Mouse (Mus musculus) heart, postnatal 0 days (tissue): ENCODE measurements around the gene Iqcf6.
A peak's percentile ranks its signal among the peaks of the same experiment; 100 is the strongest.

Source experiments
- CTCF ChIP-seq: IDR thresholded peaks from 2 replicates; pipeline ENCODE4 v1.5.1; 2016; ENCODE audit warnings: antibody characterized with exemption, control low read depth, low read depth
- EP300 ChIP-seq: IDR thresholded peaks from 2 replicates; pipeline ENCODE4 v1.6.1; 2016; ENCODE audit warnings: antibody characterized with exemption, low read depth

DNA sequence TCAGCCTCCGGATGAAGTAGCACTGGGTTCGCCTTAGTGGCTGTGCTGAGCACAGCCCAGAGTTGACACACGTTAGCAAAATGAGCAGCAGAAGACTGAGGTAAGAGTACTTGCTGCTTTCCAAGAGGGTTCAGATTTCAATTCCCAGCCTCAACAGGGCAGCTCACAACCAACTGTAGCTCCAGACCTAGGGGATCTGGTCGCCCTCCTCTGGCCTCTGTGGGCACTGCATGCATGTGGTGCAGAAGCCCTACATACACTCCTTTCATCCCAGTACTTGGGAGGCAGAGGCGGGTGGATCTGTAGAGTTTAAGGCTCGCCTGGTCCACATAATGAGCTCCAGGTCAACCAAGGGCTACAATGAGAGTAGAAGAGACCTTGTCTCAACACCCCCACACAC is 17.4 kb downstream of the Iqcf6 start:
- TF ChIP-seq CTCF (peak; percentile 3; the same call in 1 of the 2 replicates), EP300 (no peak)
